Mouse (Mus musculus) mouse embryonic stem cell (cell line): ENCODE results near the gene Gm9195.

Experiments used
- in situ Hi-C, 2 experiments: fragments of 300-500 bp; cut with MboI; formaldehyde crosslinking; loops; 1 replicate in 1 of 2; 3 replicates in 1 of 2; pipeline ENCODE4 v1.14.3; 2019 to 2020; ENCODE audit warnings: low sequenced_read_pairs in 2 of 2, low pct_unique_long_range_greater_than_20kb in 1 of 2, mixed read lengths in 1 of 2; ENCODE audit not compliant: unreplicated experiment in 1 of 2

The Gm9195 gene

GRCm38 (mm10) chr14:72491738-72492137, at the start of gene Gm9195:
Gene Gm9195, minus strand, starts transcription at chr14:72491838.
- in situ Hi-C loops = no loop called here

- in situ Hi-C loops = no loop called here
These were observed 44.9 kb upstream of the Gm9195 start for GRCm38 (mm10) chr14:72536392-72537017.

- in situ Hi-C loops = no loop called here
These were observed 42.2 kb upstream of the Gm9195 start for GRCm38 (mm10) chr14:72533862-72534261.

DNA sequence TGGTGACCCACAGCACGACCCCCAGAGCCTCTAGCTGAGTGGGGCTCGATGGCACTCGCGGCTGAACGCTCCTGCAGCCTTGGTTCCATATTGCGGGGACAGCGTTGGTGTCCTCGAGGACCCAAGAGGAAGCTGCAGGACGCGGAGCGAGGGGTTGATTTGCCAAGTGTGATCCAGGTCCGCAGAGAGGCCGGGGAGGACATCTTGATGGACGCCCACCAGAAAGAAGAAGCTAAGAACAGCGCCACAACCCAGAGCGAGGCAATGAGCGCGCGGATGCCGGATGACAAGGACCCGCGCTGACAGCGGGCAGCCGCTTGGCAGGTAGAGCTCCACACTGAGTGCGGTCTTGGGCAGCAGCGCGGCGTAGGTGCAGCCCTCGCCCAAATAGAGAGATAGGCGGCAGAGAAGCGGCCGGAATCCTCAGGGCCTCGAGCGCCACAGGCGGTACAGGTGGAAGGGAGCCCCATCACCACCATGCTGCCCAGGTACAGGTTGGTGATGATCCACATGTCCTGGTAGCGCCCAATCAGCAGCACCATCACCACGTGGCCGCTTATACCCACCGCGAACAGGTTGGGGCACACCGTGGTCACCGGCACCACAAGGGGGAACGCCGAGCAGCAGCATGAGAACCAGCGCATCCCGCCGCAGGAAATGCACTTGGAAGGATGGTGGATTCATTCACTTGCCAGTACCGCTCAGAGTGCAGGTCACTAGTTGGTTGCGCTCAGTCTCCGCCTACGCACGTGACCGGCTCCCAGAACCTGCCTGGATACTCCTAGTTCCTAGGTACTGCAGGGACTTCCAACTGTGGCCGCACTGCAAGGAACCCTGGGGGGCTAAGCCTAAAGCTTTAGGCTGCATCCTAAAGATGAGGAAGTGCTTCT, 40.6 kb upstream of the Gm9195 start:
- in situ Hi-C loops = no loop called here

- in situ Hi-C loops = no loop called here
These were observed 35.5 kb upstream of the Gm9195 start for GRCm38 (mm10) chr14:72527126-72527525.

GRCm38 (mm10) chr14:72519561-72519960, 27.9 kb upstream of the Gm9195 start:
- in situ Hi-C loops = no loop called here

DNA sequence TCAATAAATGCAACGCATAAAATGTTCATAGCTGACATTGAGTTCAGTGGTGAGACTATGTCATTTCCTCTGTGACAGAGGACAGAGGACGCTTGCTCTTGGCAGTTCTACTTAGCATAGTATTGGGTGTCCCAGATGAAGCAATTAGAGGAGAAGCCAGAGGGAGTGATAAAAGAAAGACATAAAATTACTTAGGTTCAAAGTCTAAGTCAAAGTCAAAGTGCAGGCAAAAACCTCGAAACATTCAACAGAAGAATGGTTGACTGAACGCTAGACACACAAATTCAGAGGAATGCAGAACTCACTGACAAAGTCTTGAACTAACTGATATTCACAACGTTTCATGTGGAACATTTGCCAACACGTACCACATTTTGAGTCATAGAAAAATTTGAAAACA, 27.1 kb upstream of the Gm9195 start:
- in situ Hi-C loops = no loop called here

- in situ Hi-C loops = no loop called here
These were observed 24.7 kb upstream of the Gm9195 start for GRCm38 (mm10) chr14:72516376-72516775.

GRCm38 (mm10) chr14:72506723-72507420, 15.2 kb upstream of the Gm9195 start:
- in situ Hi-C loops = no loop called here

GRCm38 (mm10) chr14:72506018-72506722, 14.5 kb upstream of the Gm9195 start:
- in situ Hi-C loops = no loop called here

GRCm38 (mm10) chr14:72504985-72505384, 13.3 kb upstream of the Gm9195 start:
- in situ Hi-C loops = no loop called here

GRCm38 (mm10) chr14:72503241-72503640, 11.6 kb upstream of the Gm9195 start:
- in situ Hi-C loops = no loop called here

DNA sequence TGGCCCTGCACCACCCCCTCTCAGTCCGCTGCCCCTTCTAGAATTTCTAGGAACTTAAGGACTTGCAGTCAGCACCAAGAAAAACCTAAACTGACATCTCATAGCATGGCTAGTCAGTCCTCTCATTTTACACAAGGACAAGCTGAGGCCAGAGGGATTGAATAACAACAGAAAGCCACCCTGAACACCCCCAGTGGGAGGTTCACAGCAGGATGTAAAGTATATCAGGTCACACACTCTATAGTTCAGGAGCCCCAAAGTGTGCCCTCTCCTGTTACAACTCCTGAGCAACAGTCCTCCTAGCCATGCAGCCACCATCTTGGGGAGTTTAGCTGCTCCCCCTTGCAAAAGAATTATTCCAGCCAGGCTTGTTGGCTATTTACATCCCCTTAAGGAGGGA, 2.1 kb upstream of the Gm9195 start:
- in situ Hi-C loops = no loop called here

- in situ Hi-C loops = no loop called here
These were observed 1.3 kb downstream of the Gm9195 start for GRCm38 (mm10) chr14:72490367-72490766.

- in situ Hi-C loops = no loop called here
These were observed 17.1 kb downstream of the Gm9195 start for GRCm38 (mm10) chr14:72474501-72474900.

DNA sequence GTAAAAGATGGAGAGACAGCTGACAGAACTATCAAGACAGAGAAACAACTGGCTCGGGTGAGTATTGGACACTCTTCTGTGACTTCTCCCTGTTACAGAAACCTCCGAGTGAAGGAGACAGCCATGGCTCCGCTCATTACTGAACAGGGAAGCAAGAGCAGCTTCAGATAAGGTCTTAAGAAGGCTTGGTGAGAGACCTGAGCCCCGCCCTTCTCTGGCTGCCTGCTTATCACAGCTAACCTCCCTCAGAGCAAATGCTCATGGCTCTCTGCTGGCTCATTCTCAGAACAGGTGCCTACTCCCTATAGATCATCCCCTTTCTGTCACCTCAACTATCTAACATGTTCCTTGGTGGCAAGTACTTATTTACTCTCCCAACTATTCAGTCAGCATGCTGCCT, 23.2 kb downstream of the Gm9195 start:
- in situ Hi-C loops = no loop called here

DNA sequence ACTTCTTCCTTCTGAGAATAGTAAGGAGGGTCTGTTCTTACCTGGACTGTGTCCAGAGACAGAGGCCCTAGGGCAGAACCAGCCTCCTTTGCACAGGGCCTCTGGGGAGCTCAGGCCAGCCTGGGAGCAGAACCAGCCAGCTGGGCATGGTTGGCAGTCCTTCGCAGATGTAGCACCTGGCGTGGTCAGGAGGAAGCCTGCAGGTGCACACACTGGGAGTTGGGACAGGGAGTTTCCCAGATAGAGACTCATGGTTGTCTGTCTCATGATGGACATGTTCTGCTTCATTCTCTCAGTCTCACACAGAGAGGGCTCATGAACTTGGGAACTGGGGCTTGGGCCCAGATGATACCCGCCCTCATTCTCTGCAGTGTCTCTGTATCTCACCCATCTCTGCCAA, 25.3 kb downstream of the Gm9195 start:
- in situ Hi-C loops = no loop called here

- in situ Hi-C loops = no loop called here
These were observed 30.0 kb downstream of the Gm9195 start for GRCm38 (mm10) chr14:72461591-72461990.

DNA sequence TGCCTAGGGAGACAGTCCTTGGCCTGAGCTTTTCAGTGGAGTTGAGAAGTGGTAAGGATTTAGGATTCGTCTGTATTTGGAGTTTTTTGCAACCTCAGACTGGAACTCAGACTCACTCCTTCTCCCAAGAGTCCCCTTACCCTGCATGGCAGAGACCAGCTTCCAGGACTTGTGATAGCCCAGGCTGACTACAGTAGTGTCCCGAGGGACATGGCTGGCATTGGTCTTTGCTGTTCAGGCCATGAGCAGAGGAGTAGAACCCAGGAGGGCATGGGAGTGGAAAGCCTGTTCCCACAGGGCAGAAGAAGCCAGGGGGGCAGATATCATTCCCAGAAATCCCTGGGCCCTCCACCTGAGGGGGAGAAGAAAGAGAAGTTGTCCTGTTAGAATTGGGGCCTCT, 31.3 kb downstream of the Gm9195 start:
- in situ Hi-C loops = no loop called here
